Mouse (Mus musculus) kidney, adult 2 months (tissue): ENCODE measurements around the gene Alx1. TPM values are rescaled to one million over a fixed set of nuclear protein-coding genes. Genes with fewer than 3 reads are reported as not detected.

Experiments used
- DNase-seq: peaks from one replicate; pipeline ENCODE4 v3.0.0; 2021
- H3K27ac ChIP-seq: fragments of 200-500 bp; 2 replicates; pipeline ENCODE4 v1.5.1; 2012; ENCODE audit warnings: low read depth, low read length, control low read depth, inconsistent platforms; ENCODE audit not compliant: insufficient read depth
- H3K27me3 ChIP-seq: fragments of 200-500 bp; replicated peaks from 2 replicates; pipeline ENCODE4 v1.6.1; 2012; ENCODE audit warnings: mild to moderate bottlenecking, moderate library complexity, low read length, inconsistent platforms; ENCODE audit not compliant: control insufficient read depth, insufficient read depth
- H3K36me3 ChIP-seq: fragments of 200-500 bp; 2 replicates; pipeline ENCODE4 v1.6.1; 2012; ENCODE audit warnings: mild to moderate bottlenecking, moderate library complexity, low read length, inconsistent platforms; ENCODE audit not compliant: control insufficient read depth, insufficient read depth
- H3K4me1 ChIP-seq: fragments of 200-500 bp; 2 replicates; pipeline ENCODE4 v1.6.1; 2011; ENCODE audit warnings: low read length; ENCODE audit not compliant: control insufficient read depth, insufficient read depth
- H3K4me3 ChIP-seq: fragments of 200-500 bp; 2 replicates; pipeline ENCODE4 v1.5.1; 2011; ENCODE audit warnings: mild to moderate bottlenecking, low read depth, low read length, control low read depth; ENCODE audit not compliant: insufficient read depth
- CTCF ChIP-seq: fragments of 200-500 bp; conservative IDR thresholded peaks from 2 replicates; pipeline ENCODE4 v1.5.1; 2011; ENCODE audit warnings: low read depth, mild to moderate bottlenecking, control low read depth, low read length, moderate library complexity, mixed read lengths; ENCODE audit not compliant: insufficient read depth, insufficient read length
- POLR2A ChIP-seq: fragments of 200-500 bp; IDR thresholded peaks from one replicate; pipeline ENCODE4 v1.6.1; 2011; ENCODE audit warnings: low read depth, low read length, control low read depth
- WGBS: fragments of 180-500 bp; shearing (Covaris S2); methylation state at CpG from one replicate; pipeline ENCODE4 v1.1.7; 2018; 5-methylcytosine and 5-hydroxymethylcytosine counted together
- polyA plus RNA-seq: library from polyadenylated mRNA; depleted of rRNA; stranded (reverse); fragments of >200 nt; gene quantifications from 2 replicates; pipeline ENCODE4 v1.2.3, GENCODE M21; 2012; rRNA removed

The Alx1 gene
- polyA plus RNA-seq = 3.7 and 4.5 TPM in 2 replicates

DNA sequence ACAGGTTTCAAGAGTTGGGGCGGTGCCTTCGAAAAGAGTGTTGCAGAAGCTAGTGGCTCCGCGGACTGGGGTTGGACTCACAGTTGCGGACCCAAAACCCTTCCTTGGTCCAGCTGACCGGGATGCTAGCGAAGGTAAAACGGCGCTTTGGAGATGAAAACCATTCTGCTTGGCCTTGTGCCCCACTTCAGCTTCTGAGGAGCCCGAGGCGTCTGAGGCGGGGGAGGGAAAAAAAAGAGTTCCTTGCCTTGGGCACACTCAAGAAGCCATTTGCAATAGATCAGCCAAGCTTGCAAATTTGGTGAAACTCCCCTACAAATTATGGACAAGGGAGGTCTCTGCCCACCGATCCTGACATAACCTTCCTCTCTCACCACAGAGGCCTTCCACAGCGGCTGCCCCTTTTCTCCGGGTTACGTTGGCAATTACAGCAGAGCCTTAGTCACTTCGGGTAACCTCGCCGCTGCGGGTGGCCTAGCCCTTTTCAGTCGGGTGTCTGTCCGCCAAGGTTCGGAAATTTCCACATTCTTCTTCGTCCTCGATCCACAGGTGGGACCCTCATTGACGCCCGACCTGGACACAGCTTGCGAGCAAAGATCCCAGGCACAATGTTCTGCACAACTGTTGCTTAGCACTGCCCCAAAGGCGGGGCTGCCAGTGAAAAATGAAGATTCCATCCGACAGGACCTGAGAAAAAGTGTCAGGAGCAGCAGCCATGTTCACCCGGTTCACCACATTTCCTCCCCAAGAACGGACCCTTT lies at the start of gene Alx1:
Gene Alx1, minus strand, starts transcription at position 486 of the 761 bp plus-strand sequence.
- 6% methylated on average over 32 of the region's 32 CpGs for WGBS
- no peaks in the 10 kb centered on the region for H3K4me1 ChIP-seq
- peak within 1 kb of the TSS; percentile 19; the same call in 1 of the 2 replicates for H3K27ac ChIP-seq
- DNase-seq = peak; percentile 10
- H3K27me3 ChIP-seq = peaks cover 10% of the 10 kb centered on the region
- no peaks in the 10 kb centered on the region for H3K36me3 ChIP-seq
- H3K4me3 ChIP-seq = peak within 1 kb of the TSS; percentile 17
- no peak for TF ChIP-seq CTCF
- TF ChIP-seq POLR2A = no peak

DNA sequence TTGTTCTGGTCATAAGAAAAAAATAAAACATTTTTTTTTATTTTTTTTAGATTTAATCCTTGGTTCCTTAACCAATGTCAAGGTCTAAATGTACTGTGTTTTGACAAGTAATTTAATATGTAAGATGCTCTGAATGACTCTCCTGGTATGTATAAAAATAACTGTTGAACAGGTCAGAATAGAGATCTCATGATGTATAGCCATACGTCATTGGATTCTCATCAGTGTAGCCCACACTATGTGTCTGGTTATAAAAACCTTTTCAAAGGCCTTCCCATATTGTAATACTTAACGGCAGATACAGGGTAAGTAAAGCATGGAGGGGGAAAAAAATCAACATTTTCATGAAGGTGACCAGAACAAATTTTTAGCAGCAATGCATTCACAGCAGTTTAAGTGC lies 19.6 kb upstream of the Alx1 start:
- no peaks in the 10 kb centered on the region for H3K4me1 ChIP-seq
- TF ChIP-seq POLR2A (no peak), CTCF (no peak)
- H3K36me3 ChIP-seq = no peaks in the 10 kb centered on the region
- no peak for DNase-seq
- H3K27me3 ChIP-seq = no peaks in the 10 kb centered on the region
- no peak overlapping the region for H3K27ac ChIP-seq
- 86% methylated on average over 2 of the region's 2 CpGs for WGBS
- H3K4me3 ChIP-seq = no peak overlapping the region

DNA sequence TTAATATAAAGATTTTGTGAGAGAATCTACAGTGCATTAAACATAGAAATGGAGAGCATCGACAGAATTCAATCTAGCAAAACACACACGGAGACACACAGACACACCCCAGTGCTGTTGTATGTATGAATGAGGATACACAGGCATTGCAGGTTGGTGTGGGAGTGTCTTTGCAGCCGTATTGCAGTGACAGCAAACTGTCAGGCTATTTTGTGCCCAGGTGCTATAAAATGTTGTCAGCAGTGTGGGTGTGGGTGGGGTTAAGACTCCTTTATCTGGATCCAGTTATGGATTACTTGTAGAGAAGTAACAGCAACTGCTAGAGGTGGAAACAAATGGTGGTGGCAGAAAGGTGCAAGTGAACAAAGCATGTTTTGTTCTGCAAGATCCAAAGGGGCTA lies 16.6 kb upstream of the Alx1 start:
- H3K27me3 ChIP-seq = no peaks in the 10 kb centered on the region
- DNase-seq = no peak
- no peaks in the 10 kb centered on the region for H3K36me3 ChIP-seq
- TF ChIP-seq POLR2A (no peak), CTCF (no peak)
- WGBS = 61% methylated on average over 3 of the region's 3 CpGs
- no peak overlapping the region for H3K4me3 ChIP-seq
- H3K4me1 ChIP-seq = no peaks in the 10 kb centered on the region
- no peak overlapping the region for H3K27ac ChIP-seq

DNA sequence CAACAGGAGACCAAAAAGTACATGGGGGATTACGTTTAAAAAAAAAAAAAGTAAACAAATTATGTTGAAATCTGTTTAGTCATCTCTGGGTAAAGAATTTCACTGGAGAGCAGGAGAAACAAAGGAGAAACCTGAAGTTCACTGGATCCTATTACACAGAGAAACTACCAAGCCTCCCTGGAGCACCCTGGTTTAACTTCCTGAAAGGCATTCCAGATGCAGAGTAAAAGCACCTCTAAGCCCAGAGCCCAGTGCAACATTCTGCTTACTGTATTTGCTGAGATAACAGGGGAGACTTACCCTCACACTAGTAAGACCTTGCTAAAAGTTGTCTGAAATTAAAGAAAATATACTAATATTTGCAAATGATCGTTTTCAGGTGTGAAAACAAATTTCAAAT lies 15.0 kb upstream of the Alx1 start:
- H3K4me1 ChIP-seq = no peaks in the 10 kb centered on the region
- no peak for DNase-seq
- TF ChIP-seq POLR2A (no peak), CTCF (no peak)
- no peaks in the 10 kb centered on the region for H3K27me3 ChIP-seq
- H3K4me3 ChIP-seq = no peak overlapping the region
- WGBS = 43% methylated on average over 2 of the region's 2 CpGs
- no peak overlapping the region for H3K27ac ChIP-seq
- no peaks in the 10 kb centered on the region for H3K36me3 ChIP-seq

DNA sequence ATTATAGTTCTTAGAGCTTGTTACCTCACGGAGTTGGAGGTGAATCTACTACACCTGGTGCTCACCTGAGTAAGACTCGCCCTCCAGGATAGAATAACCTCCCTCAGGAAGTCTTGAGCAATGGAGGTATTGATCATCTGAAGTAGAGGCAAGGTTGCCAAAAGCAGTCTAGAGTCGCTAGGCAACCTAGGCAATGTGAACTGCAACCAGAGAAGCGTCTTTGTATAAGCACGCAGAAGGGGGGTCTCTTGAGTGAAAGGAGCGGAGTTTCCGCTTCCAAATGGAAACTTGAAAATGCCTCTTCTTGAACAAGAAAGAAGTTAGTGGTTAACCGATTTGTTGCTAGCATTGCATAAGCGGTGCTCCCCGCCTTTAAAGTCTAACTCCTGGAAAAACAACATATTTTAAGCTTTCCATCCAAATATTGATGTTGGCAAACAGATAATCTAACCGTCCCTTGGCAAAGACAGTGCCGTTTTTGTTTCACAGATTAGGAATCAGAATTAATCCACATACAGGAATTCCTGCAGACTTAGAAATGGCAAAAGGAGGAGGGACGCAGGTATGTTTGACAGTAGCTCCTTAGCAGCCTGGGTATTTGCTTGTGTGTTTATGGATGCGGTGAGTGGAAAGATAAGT lies 5.1 kb upstream of the Alx1 start:
- TF ChIP-seq POLR2A (no peak), CTCF (no peak)
- 8% methylated on average over 14 of the region's 14 CpGs for WGBS
- DNase-seq = no peak
- Histone ChIP-seq H3K27ac (no peak overlapping the region; the same call in 1 of the 2 replicates), H3K27me3 (peaks cover 4% of the 10 kb centered on the region), H3K36me3 (no peaks in the 10 kb centered on the region), H3K4me3 (no peak overlapping the region), H3K4me1 (no peaks in the 10 kb centered on the region)

DNA sequence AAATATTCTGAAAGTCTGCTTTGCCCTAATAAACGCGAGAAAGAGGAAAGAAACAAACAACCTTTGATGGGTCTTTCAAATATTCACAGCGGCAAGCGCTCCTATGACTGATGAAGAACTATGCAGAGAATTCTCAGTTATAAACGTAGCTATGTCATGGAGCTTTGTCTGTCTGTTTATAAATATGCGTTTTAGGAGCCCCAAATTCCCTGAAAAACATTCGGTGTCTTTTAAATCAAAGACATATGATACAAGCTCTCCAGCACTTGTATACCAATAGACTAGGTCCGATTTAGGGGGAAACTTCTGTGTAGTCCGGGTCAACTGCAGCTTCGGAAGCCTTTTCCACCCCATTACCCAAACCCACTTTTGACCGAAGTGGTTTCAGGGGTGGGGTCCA lies 916 bp upstream of the Alx1 start:
- no peak for TF ChIP-seq CTCF
- TF ChIP-seq POLR2A = no peak
- Histone ChIP-seq H3K4me3 (no peak overlapping the region), H3K27ac (no peak overlapping the region), H3K27me3 (peaks cover 10% of the 10 kb centered on the region), H3K4me1 (no peaks in the 10 kb centered on the region), H3K36me3 (no peaks in the 10 kb centered on the region)
- 10% methylated on average over 11 of the region's 11 CpGs for WGBS
- no peak for DNase-seq

DNA sequence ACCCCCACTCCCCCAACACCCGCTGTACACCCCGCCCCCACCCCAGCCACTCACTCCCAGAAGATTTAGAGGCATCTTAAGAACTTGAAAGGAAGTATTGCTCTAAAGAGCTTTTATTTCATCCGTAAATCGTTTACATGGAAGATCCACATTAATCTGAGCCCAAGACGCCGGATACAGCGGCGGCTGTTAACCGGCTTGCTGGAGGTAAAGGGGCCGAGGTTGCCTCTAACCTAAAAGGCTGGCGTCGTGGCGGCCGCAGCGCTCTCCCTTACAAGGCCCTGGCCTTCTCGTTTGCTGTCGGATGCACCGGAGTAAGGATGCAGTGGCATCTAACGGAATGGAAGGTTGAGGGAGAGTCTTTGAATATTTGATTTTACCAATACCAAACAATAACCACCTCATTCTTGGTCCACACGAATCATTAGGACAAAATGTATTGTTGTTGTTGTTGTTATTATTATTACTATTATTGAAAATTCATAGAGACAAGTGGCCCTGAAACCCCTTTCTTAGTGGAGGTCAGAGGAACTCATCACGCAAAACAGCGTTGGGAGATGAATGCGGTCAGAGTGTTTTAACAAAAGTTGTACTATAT lies 784 bp downstream of the Alx1 start:
- Histone ChIP-seq H3K27ac (peak overlapping the region; percentile 19; the same call in 1 of the 2 replicates), H3K4me1 (no peaks in the 10 kb centered on the region), H3K36me3 (no peaks in the 10 kb centered on the region), H3K4me3 (peak overlapping the region; percentile 16; the same call in 1 of the 2 replicates), H3K27me3 (peaks cover 10% of the 10 kb centered on the region)
- TF ChIP-seq CTCF = no peak
- no peak for TF ChIP-seq POLR2A
- peak; percentile 6 for DNase-seq
- WGBS = 3% methylated on average over 22 of the region's 23 CpGs
